Mouse (Mus musculus) heart, embryonic 16.5 days (tissue): Measurements from ENCODE around the gene Npnt. TPM values are rescaled to one million over a fixed set of nuclear protein-coding genes. Genes with fewer than 3 reads are reported as not detected.

ENCODE experiments used
- ATAC-seq: fragments of 200-750 bp; cut with Nextera tagmentation; replicated peaks from 2 replicates; pipeline ENCODE4 v1.8.0; 2017; ENCODE audit warnings: moderate number of reproducible peaks; ENCODE audit not compliant: insufficient read depth, low FRiP score; ENCODE audit errors: extremely low read depth
- H3K27ac ChIP-seq: fragments of 300-500 bp; sonication (generic); 2 replicates; pipeline ENCODE4 v1.5.1; 2014; ENCODE audit warnings: mild to moderate bottlenecking, low read length, control low read depth, moderate library complexity
- H3K27me3 ChIP-seq: fragments of 300-500 bp; sonication (generic); 2 replicates; pipeline ENCODE4 v1.6.1; 2014; ENCODE audit warnings: low read length, mixed read lengths; ENCODE audit not compliant: control insufficient read depth, insufficient read depth
- H3K36me3 ChIP-seq: fragments of 300-500 bp; sonication (generic); 2 replicates; pipeline ENCODE4 v1.6.1; 2014; ENCODE audit not compliant: control insufficient read depth, insufficient read depth
- H3K4me1 ChIP-seq: fragments of 300-500 bp; sonication (generic); 2 replicates; pipeline ENCODE4 v1.6.1; 2014; ENCODE audit warnings: low read length, mixed read lengths; ENCODE audit not compliant: control insufficient read depth, insufficient read depth
- H3K4me2 ChIP-seq: fragments of 300-500 bp; sonication (generic); 2 replicates; pipeline ENCODE4 v1.6.1; 2014; ENCODE audit warnings: low read depth, mild to moderate bottlenecking, control low read depth, low read length
- H3K4me3 ChIP-seq: fragments of 300-500 bp; sonication (generic); 2 replicates; pipeline ENCODE4 v1.5.1; 2014; ENCODE audit warnings: mild to moderate bottlenecking, control low read depth, low read length
- H3K9ac ChIP-seq: fragments of 300-500 bp; sonication (generic); 2 replicates; pipeline ENCODE4 v1.6.1; 2014; ENCODE audit warnings: low read length, control low read depth
- H3K9me3 ChIP-seq: fragments of 300-500 bp; sonication (generic); replicated peaks from 2 replicates; pipeline ENCODE4 v1.6.1; 2016; ENCODE audit warnings: low read length; ENCODE audit not compliant: control insufficient read depth
- WGBS: fragments of 180-500 bp; shearing (Covaris S2); extraction: QIAGEN DNeasy Blood & Tissue Kit; methylation state at CpG from one replicate; pipeline ENCODE4 v1.1.7; 2014; 5-methylcytosine and 5-hydroxymethylcytosine counted together
- polyA plus RNA-seq: library from polyadenylated mRNA; unstranded; fragments of >200 nt; fragmentation: Nextera tagmentation; extraction: Ambion mirVana; gene quantifications from 2 replicates; pipeline ENCODE4 v1.2.1, GENCODE M21; 2015

The Npnt gene
- polyA plus RNA-seq, 1 experiment from 2014 or later, result 11.7 TPM

- H3K9ac ChIP-seq, result no peak overlapping the region
- H3K27me3 ChIP-seq, result no peaks in the 10 kb centered on the region
- 63% methylated on average over 7 of the region's 7 CpGs for WGBS
- peaks cover 11% of the 10 kb centered on the region for H3K4me1 ChIP-seq
- ATAC-seq, result no peak
- no peaks in the 10 kb centered on the region for H3K36me3 ChIP-seq
- no peaks in the 10 kb centered on the region for H3K9me3 ChIP-seq
- no peak overlapping the region for H3K4me3 ChIP-seq
- H3K4me2 ChIP-seq, result no peak overlapping the region
- no peak overlapping the region for H3K27ac ChIP-seq
Observed at GRCm38 (mm10) chr3:132944193-132944592, 5.9 kb downstream of the Npnt start.

- Histone ChIP-seq H3K4me3 (no peak overlapping the region), H3K9me3 (no peaks in the 10 kb centered on the region), H3K4me2 (no peak overlapping the region), H3K27ac (no peak overlapping the region), H3K27me3 (no peaks in the 10 kb centered on the region), H3K36me3 (no peaks in the 10 kb centered on the region), H3K4me1 (peaks cover 5% of the 10 kb centered on the region), H3K9ac (no peak overlapping the region)
- ATAC-seq, result no peak
- WGBS, result 89% methylated on average over 6 of the region's 6 CpGs
Observed at GRCm38 (mm10) chr3:132942778-132943177, 7.3 kb downstream of the Npnt start.

GRCm38 (mm10) chr3:132940181-132940990 is 9.7 kb downstream of the Npnt start:
- Histone ChIP-seq H3K36me3 (no peaks in the 10 kb centered on the region), H3K4me1 (peaks cover 5% of the 10 kb centered on the region), H3K4me2 (no peak overlapping the region), H3K4me3 (no peak overlapping the region), H3K27ac (no peak overlapping the region), H3K9me3 (no peaks in the 10 kb centered on the region), H3K27me3 (no peaks in the 10 kb centered on the region), H3K9ac (no peak overlapping the region)
- 75% methylated on average over 10 of the region's 10 CpGs for WGBS
- ATAC-seq, result no peak

GRCm38 (mm10) chr3:132939006-132939405 is 11.1 kb downstream of the Npnt start:
- Histone ChIP-seq H3K4me2 (no peak overlapping the region), H3K27ac (no peak overlapping the region), H3K27me3 (no peaks in the 10 kb centered on the region), H3K36me3 (no peaks in the 10 kb centered on the region), H3K4me1 (no peaks in the 10 kb centered on the region), H3K4me3 (no peak overlapping the region), H3K9ac (no peak overlapping the region), H3K9me3 (no peaks in the 10 kb centered on the region)
- ATAC-seq, result no peak
- 75% methylated on average over 8 of the region's 8 CpGs for WGBS

GRCm38 (mm10) chr3:132934649-132935048 is 15.4 kb downstream of the Npnt start:
- H3K27ac ChIP-seq, result no peak overlapping the region
- no peaks in the 10 kb centered on the region for H3K36me3 ChIP-seq
- no peaks in the 10 kb centered on the region for H3K4me1 ChIP-seq
- WGBS, result 35% methylated on average over 2 of the region's 2 CpGs
- no peak overlapping the region for H3K9ac ChIP-seq
- no peaks in the 10 kb centered on the region for H3K27me3 ChIP-seq
- no peak overlapping the region for H3K4me3 ChIP-seq
- ATAC-seq, result no peak
- no peaks in the 10 kb centered on the region for H3K9me3 ChIP-seq
- no peak overlapping the region for H3K4me2 ChIP-seq

- Histone ChIP-seq H3K4me1 (peaks cover 2% of the 10 kb centered on the region; the same call in 1 of the 2 replicates), H3K4me3 (no peak overlapping the region), H3K36me3 (no peaks in the 10 kb centered on the region), H3K9ac (no peak overlapping the region), H3K9me3 (no peaks in the 10 kb centered on the region), H3K4me2 (no peak overlapping the region), H3K27ac (no peak overlapping the region), H3K27me3 (no peaks in the 10 kb centered on the region)
- no peak for ATAC-seq
- WGBS, result 77% methylated on average over 4 of the region's 4 CpGs
Observed at GRCm38 (mm10) chr3:132931526-132931925, 18.6 kb downstream of the Npnt start.

GRCm38 (mm10) chr3:132929866-132930265 is 20.2 kb downstream of the Npnt start:
- Histone ChIP-seq H3K27me3 (no peaks in the 10 kb centered on the region), H3K36me3 (no peaks in the 10 kb centered on the region), H3K27ac (no peak overlapping the region), H3K4me1 (peaks cover 2% of the 10 kb centered on the region; the same call in 1 of the 2 replicates), H3K9ac (no peak overlapping the region), H3K4me3 (no peak overlapping the region), H3K4me2 (no peak overlapping the region), H3K9me3 (no peaks in the 10 kb centered on the region)
- 59% methylated on average over 6 of the region's 6 CpGs for WGBS
- ATAC-seq, result no peak

GRCm38 (mm10) chr3:132928186-132928585 is 21.9 kb downstream of the Npnt start:
- no peak for ATAC-seq
- H3K27me3 ChIP-seq, result no peaks in the 10 kb centered on the region
- no peak overlapping the region for H3K4me3 ChIP-seq
- no peaks in the 10 kb centered on the region for H3K36me3 ChIP-seq
- H3K9ac ChIP-seq, result no peak overlapping the region
- H3K4me1 ChIP-seq, result peaks cover 2% of the 10 kb centered on the region; the same call in 1 of the 2 replicates
- no peak overlapping the region for H3K27ac ChIP-seq
- H3K9me3 ChIP-seq, result no peaks in the 10 kb centered on the region
- WGBS, result 79% methylated on average over 9 of the region's 9 CpGs
- H3K4me2 ChIP-seq, result no peak overlapping the region

GRCm38 (mm10) chr3:132919798-132920197 is 30.3 kb downstream of the Npnt start:
- ATAC-seq, result no peak
- no peaks in the 10 kb centered on the region for H3K9me3 ChIP-seq
- no peaks in the 10 kb centered on the region for H3K36me3 ChIP-seq
- H3K4me1 ChIP-seq, result no peaks in the 10 kb centered on the region
- H3K4me3 ChIP-seq, result no peak overlapping the region
- H3K9ac ChIP-seq, result no peak overlapping the region
- H3K4me2 ChIP-seq, result no peak overlapping the region
- WGBS, result 87% methylated on average over 3 of the region's 3 CpGs
- H3K27ac ChIP-seq, result no peak overlapping the region
- H3K27me3 ChIP-seq, result no peaks in the 10 kb centered on the region
